Mouse (Mus musculus): ENCODE data around the gene Gpx7. TPM values are rescaled to one million over a fixed set of nuclear protein-coding genes. Genes with fewer than 3 reads are reported as not detected.

The Gpx7 gene
- 51.7 and 53.6 TPM in 2 replicates for polyA plus RNA-seq (2014; fragmentation: Nextera tagmentation; extraction: Ambion mirVana)

GRCm38 (mm10) chr4:108406861-108407401 is at the start of gene Gpx7:
Gene Gpx7 (minus strand): TSS chr4:108406961.
- H3K4me1 ChIP-seq (ENCODE audit: control insufficient read depth, insufficient read depth, low read length): peaks cover 13% of the 10 kb centered on the region
- 9% methylated on average over 15 of the region's 15 CpGs for WGBS
- H3K9ac ChIP-seq (ENCODE audit: low read length): peak within 1 kb of the TSS; percentile 76
- peak within 1 kb of the TSS; percentile 47 for H3K4me2 ChIP-seq (ENCODE audit: low read depth, severe bottlenecking)
- peak within 1 kb of the TSS; percentile 30 for H3K4me3 ChIP-seq (ENCODE audit: low read depth, low read length)
- H3K27me3 ChIP-seq (ENCODE audit: control insufficient read depth, insufficient read depth, low read length): no peaks in the 10 kb centered on the region
- H3K27ac ChIP-seq (replicated peaks; ENCODE audit: low read depth, low read length): peak within 1 kb of the TSS; percentile 48
- DNase-seq (ENCODE audit: low spot score): peak; percentile 55
- H3K9me3 ChIP-seq (ENCODE audit: control insufficient read depth, low read length): 0 out of 2 replicates have a peak, but pooled peaks cover 2% of the 10 kb centered on the region
- no peaks in the 10 kb centered on the region for H3K36me3 ChIP-seq (ENCODE audit: control insufficient read depth, insufficient read depth, low read length)
- peak; percentile 51; the same call in 1 of the 2 replicates for ATAC-seq (ENCODE audit: insufficient number of reproducible peaks, low FRiP score, low TSS enrichment, low read depth)

GRCm38 (mm10) chr4:108456028-108456427 is 49.3 kb upstream of the Gpx7 start:
- Histone ChIP-seq H3K36me3 (ENCODE audit: control insufficient read depth, insufficient read depth, low read length) (no peaks in the 10 kb centered on the region), H3K27ac (replicated peaks; ENCODE audit: low read depth, low read length) (no peak overlapping the region), H3K4me2 (ENCODE audit: low read depth, severe bottlenecking) (no peak overlapping the region), H3K9me3 (ENCODE audit: control insufficient read depth, low read length) (no peaks in the 10 kb centered on the region), H3K4me3 (ENCODE audit: low read depth, low read length) (no peak overlapping the region), H3K4me1 (ENCODE audit: control insufficient read depth, insufficient read depth, low read length) (peaks cover 7% of the 10 kb centered on the region), H3K9ac (ENCODE audit: low read length) (no peak overlapping the region), H3K27me3 (ENCODE audit: control insufficient read depth, insufficient read depth, low read length) (no peaks in the 10 kb centered on the region)
- ATAC-seq (ENCODE audit: insufficient number of reproducible peaks, low FRiP score, low TSS enrichment, low read depth) (no peak), DNase-seq (ENCODE audit: low spot score) (no peak)
- 79% methylated on average over 2 of the region's 2 CpGs for WGBS

GRCm38 (mm10) chr4:108448091-108448490 is 41.3 kb upstream of the Gpx7 start:
- Histone ChIP-seq H3K27ac (replicated peaks; ENCODE audit: low read depth, low read length) (no peak overlapping the region), H3K36me3 (ENCODE audit: control insufficient read depth, insufficient read depth, low read length) (no peaks in the 10 kb centered on the region), H3K4me2 (ENCODE audit: low read depth, severe bottlenecking) (no peak overlapping the region), H3K4me1 (ENCODE audit: control insufficient read depth, insufficient read depth, low read length) (no peaks in the 10 kb centered on the region), H3K4me3 (ENCODE audit: low read depth, low read length) (no peak overlapping the region), H3K9me3 (ENCODE audit: control insufficient read depth, low read length) (no peaks in the 10 kb centered on the region), H3K27me3 (ENCODE audit: control insufficient read depth, insufficient read depth, low read length) (no peaks in the 10 kb centered on the region), H3K9ac (ENCODE audit: low read length) (no peak overlapping the region)
- DNase-seq (ENCODE audit: low spot score) (no peak), ATAC-seq (ENCODE audit: insufficient number of reproducible peaks, low FRiP score, low TSS enrichment, low read depth) (no peak)
- 58% methylated on average over 7 of the region's 7 CpGs for WGBS

GRCm38 (mm10) chr4:108438082-108438840 is 31.5 kb upstream of the Gpx7 start:
- H3K4me1 ChIP-seq (ENCODE audit: control insufficient read depth, insufficient read depth, low read length): peaks cover 18% of the 10 kb centered on the region
- H3K36me3 ChIP-seq (ENCODE audit: control insufficient read depth, insufficient read depth, low read length): no peaks in the 10 kb centered on the region
- no peak overlapping the region for H3K27ac ChIP-seq (replicated peaks; ENCODE audit: low read depth, low read length)
- H3K4me2 ChIP-seq (ENCODE audit: low read depth, severe bottlenecking): no peak overlapping the region
- H3K9me3 ChIP-seq (ENCODE audit: control insufficient read depth, low read length): no peaks in the 10 kb centered on the region
- no peaks in the 10 kb centered on the region for H3K27me3 ChIP-seq (ENCODE audit: control insufficient read depth, insufficient read depth, low read length)
- no peak overlapping the region for H3K9ac ChIP-seq (ENCODE audit: low read length)
- WGBS: 59% methylated on average over 6 of the region's 6 CpGs
- no peak overlapping the region for H3K4me3 ChIP-seq (ENCODE audit: low read depth, low read length)
- DNase-seq (ENCODE audit: low spot score): no peak
- no peak for ATAC-seq (ENCODE audit: insufficient number of reproducible peaks, low FRiP score, low TSS enrichment, low read depth)

GRCm38 (mm10) chr4:108436225-108436624 is 29.5 kb upstream of the Gpx7 start:
- Histone ChIP-seq H3K9me3 (ENCODE audit: control insufficient read depth, low read length) (no peaks in the 10 kb centered on the region), H3K9ac (ENCODE audit: low read length) (no peak overlapping the region), H3K36me3 (ENCODE audit: control insufficient read depth, insufficient read depth, low read length) (no peaks in the 10 kb centered on the region), H3K4me2 (ENCODE audit: low read depth, severe bottlenecking) (no peak overlapping the region), H3K4me3 (ENCODE audit: low read depth, low read length) (no peak overlapping the region), H3K27me3 (ENCODE audit: control insufficient read depth, insufficient read depth, low read length) (no peaks in the 10 kb centered on the region), H3K4me1 (ENCODE audit: control insufficient read depth, insufficient read depth, low read length) (peaks cover 33% of the 10 kb centered on the region), H3K27ac (replicated peaks; ENCODE audit: low read depth, low read length) (peak overlapping the region; percentile 53; the same call in 1 of the 2 replicates)
- 63% methylated on average over 1 of the region's 1 CpGs for WGBS
- no peak for DNase-seq (ENCODE audit: low spot score)
- no peak for ATAC-seq (ENCODE audit: insufficient number of reproducible peaks, low FRiP score, low TSS enrichment, low read depth)

- H3K27me3 ChIP-seq (ENCODE audit: control insufficient read depth, insufficient read depth, low read length): no peaks in the 10 kb centered on the region
- no peak overlapping the region for H3K4me3 ChIP-seq (ENCODE audit: low read depth, low read length)
- H3K9me3 ChIP-seq (ENCODE audit: control insufficient read depth, low read length): no peaks in the 10 kb centered on the region
- ATAC-seq (ENCODE audit: insufficient number of reproducible peaks, low FRiP score, low TSS enrichment, low read depth): no peak
- H3K4me1 ChIP-seq (ENCODE audit: control insufficient read depth, insufficient read depth, low read length): peaks cover 38% of the 10 kb centered on the region
- H3K27ac ChIP-seq (replicated peaks; ENCODE audit: low read depth, low read length): peak overlapping the region; percentile 53
- no peak for DNase-seq (ENCODE audit: low spot score)
- no peak overlapping the region for H3K4me2 ChIP-seq (ENCODE audit: low read depth, severe bottlenecking)
- 40% methylated on average over 3 of the region's 3 CpGs for WGBS
- no peak overlapping the region for H3K9ac ChIP-seq (ENCODE audit: low read length)
- no peaks in the 10 kb centered on the region for H3K36me3 ChIP-seq (ENCODE audit: control insufficient read depth, insufficient read depth, low read length)
Observed at GRCm38 (mm10) chr4:108435646-108436045, 28.9 kb upstream of the Gpx7 start.

- no peak for DNase-seq (ENCODE audit: low spot score)
- Histone ChIP-seq H3K27ac (replicated peaks; ENCODE audit: low read depth, low read length) (peak overlapping the region; percentile 95), H3K36me3 (ENCODE audit: control insufficient read depth, insufficient read depth, low read length) (no peaks in the 10 kb centered on the region)
Observed at GRCm38 (mm10) chr4:108434781-108435180, 28.0 kb upstream of the Gpx7 start.

GRCm38 (mm10) chr4:108434221-108434620 is 27.5 kb upstream of the Gpx7 start:
- Histone ChIP-seq H3K4me1 (ENCODE audit: control insufficient read depth, insufficient read depth, low read length) (peaks cover 40% of the 10 kb centered on the region), H3K4me2 (ENCODE audit: low read depth, severe bottlenecking) (peak overlapping the region; percentile 32; the same call in 1 of the 2 replicates), H3K27ac (replicated peaks; ENCODE audit: low read depth, low read length) (peak overlapping the region; percentile 95), H3K9me3 (ENCODE audit: control insufficient read depth, low read length) (no peaks in the 10 kb centered on the region), H3K27me3 (ENCODE audit: control insufficient read depth, insufficient read depth, low read length) (no peaks in the 10 kb centered on the region), H3K9ac (ENCODE audit: low read length) (no peak overlapping the region), H3K4me3 (ENCODE audit: low read depth, low read length) (no peak overlapping the region), H3K36me3 (ENCODE audit: control insufficient read depth, insufficient read depth, low read length) (no peaks in the 10 kb centered on the region)
- ATAC-seq (ENCODE audit: insufficient number of reproducible peaks, low FRiP score, low TSS enrichment, low read depth) (no peak), DNase-seq (ENCODE audit: low spot score) (no peak)
- WGBS: 55% methylated on average over 4 of the region's 4 CpGs

More at GRCm38 (mm10) chr4:108434781-108435180, 28.0 kb upstream of the Gpx7 start:
- H3K9me3 ChIP-seq (ENCODE audit: control insufficient read depth, low read length): no peaks in the 10 kb centered on the region
- no peak overlapping the region for H3K4me3 ChIP-seq (ENCODE audit: low read depth, low read length)
- WGBS: 89% methylated on average over 3 of the region's 3 CpGs
- H3K27me3 ChIP-seq (ENCODE audit: control insufficient read depth, insufficient read depth, low read length): no peaks in the 10 kb centered on the region
- ATAC-seq (ENCODE audit: insufficient number of reproducible peaks, low FRiP score, low TSS enrichment, low read depth): no peak
- no peak overlapping the region for H3K4me2 ChIP-seq (ENCODE audit: low read depth, severe bottlenecking)
- no peak overlapping the region for H3K9ac ChIP-seq (ENCODE audit: low read length)
- peaks cover 40% of the 10 kb centered on the region for H3K4me1 ChIP-seq (ENCODE audit: control insufficient read depth, insufficient read depth, low read length)
